Mouse (Mus musculus): ENCODE data around the gene Bmper.

DNA sequence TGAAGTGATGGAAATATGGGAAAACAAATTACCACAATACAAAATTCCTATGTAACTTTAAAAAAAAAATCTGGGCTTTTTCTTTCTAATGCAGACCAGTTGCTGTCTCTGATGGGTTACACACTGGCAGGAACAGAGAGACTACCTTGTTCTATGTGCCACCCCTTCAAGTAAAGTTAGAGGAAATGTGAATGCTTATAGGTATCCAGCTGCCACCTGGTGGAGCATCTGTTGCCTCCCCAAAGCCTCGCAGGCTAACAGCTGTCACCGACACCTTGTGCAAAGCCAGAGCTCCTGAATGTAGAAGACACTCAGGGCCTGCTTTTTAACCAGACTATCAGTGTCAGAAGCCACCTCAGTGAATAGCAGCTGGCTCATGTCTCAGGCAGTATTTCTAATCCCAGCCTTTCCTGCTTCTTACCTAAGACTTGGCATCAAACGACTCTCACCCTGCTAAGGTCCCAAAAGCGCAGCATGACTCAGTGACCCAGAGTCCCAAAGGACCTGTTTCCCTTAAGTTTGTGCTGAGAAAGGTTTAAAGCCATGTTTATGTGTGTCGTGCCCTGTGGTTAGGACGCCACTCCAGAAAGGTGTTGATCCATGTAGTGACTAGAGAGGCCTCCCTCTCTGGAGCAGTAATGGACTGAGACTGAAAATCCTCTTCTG is 171.9 kb downstream of the Bmper start:
- TF ChIP-seq POLR2AphosphoS2 (IDR thresholded peaks at IDR 0.05; ENCODE audit: low read depth, low read length): no peak
- peak; percentile 25 to 76; a peak in 3 of 4 replicates for TF ChIP-seq CTCF (conservative IDR thresholded peaks at IDR 0.05 in 1 of 2, IDR thresholded peaks at IDR 0.05 in 1 of 2; ENCODE audit: low read depth in 2 of 2, low read length in 2 of 2)
- no peak for TF ChIP-seq CHD2 (IDR thresholded peaks at IDR 0.05; ENCODE audit: low read length)
- TF ChIP-seq NRF1 (IDR thresholded peaks at IDR 0.05; ENCODE audit: low read depth, low read length): no peak
- TF ChIP-seq GABPA (IDR thresholded peaks at IDR 0.05; ENCODE audit: insufficient replicate concordance, low read depth, low read length): no peak
- TF ChIP-seq USF1 (IDR thresholded peaks at IDR 0.05; ENCODE audit: low read depth, low read length): no peak
- TF ChIP-seq POLR2A (IDR thresholded peaks at IDR 0.05; ENCODE audit: low read depth, low read length): no peak
- no peak for TF ChIP-seq EP300 (IDR thresholded peaks at IDR 0.05; ENCODE audit: low read length)
- TF ChIP-seq ZNF384 (IDR thresholded peaks at IDR 0.05; ENCODE audit: low read depth, low read length): no peak
